Mouse (Mus musculus) intestine, embryonic 15.5 days (tissue): Measurements from ENCODE around the gene Slc6a21. TPM values are rescaled to one million over a fixed set of nuclear protein-coding genes. Genes with fewer than 3 reads are reported as not detected.

Experiments used
- ATAC-seq: fragments of 200-750 bp; cut with Nextera tagmentation; 2 replicates; pipeline ENCODE4 v1.8.0; 2017; ENCODE audit warnings: moderate TSS enrichment, moderate library complexity
- H3K27ac ChIP-seq: fragments of 300-500 bp; sonication (generic); 2 replicates; pipeline ENCODE4 v1.5.1; 2015; ENCODE audit warnings: mild to moderate bottlenecking, inconsistent platforms
- H3K27me3 ChIP-seq: fragments of 300-500 bp; sonication (generic); replicated peaks from 2 replicates; pipeline ENCODE4 v1.6.1; 2015; ENCODE audit warnings: inconsistent platforms
- H3K36me3 ChIP-seq: fragments of 300-500 bp; sonication (generic); 2 replicates; pipeline ENCODE4 v1.6.1; 2015; ENCODE audit warnings: inconsistent platforms
- H3K4me1 ChIP-seq: fragments of 300-500 bp; sonication (generic); replicated peaks from 2 replicates; pipeline ENCODE4 v1.6.1; 2015; ENCODE audit warnings: inconsistent platforms
- H3K4me2 ChIP-seq: fragments of 300-500 bp; sonication (generic); replicated peaks from 2 replicates; pipeline ENCODE4 v1.6.1; 2015; ENCODE audit warnings: mild to moderate bottlenecking, inconsistent platforms
- H3K4me3 ChIP-seq: fragments of 300-500 bp; sonication (generic); replicated peaks from 2 replicates; pipeline ENCODE4 v1.5.1; 2015; ENCODE audit warnings: inconsistent platforms
- H3K9ac ChIP-seq: fragments of 300-500 bp; sonication (generic); 2 replicates; pipeline ENCODE4 v1.6.1; 2015; ENCODE audit warnings: inconsistent platforms
- H3K9me3 ChIP-seq: fragments of 300-500 bp; sonication (generic); 2 replicates; pipeline ENCODE4 v1.6.1; 2016; ENCODE audit warnings: inconsistent platforms
- WGBS: fragments of 180-500 bp; shearing (Covaris S2); methylation state at CpG from one replicate; pipeline ENCODE4 v1.1.7; 2015; 5-methylcytosine and 5-hydroxymethylcytosine counted together
- polyA plus RNA-seq: library from polyadenylated mRNA; unstranded; fragments of >200 nt; fragmentation: Nextera tagmentation; extraction: Ambion mirVana; gene quantifications from 2 replicates; pipeline ENCODE4 v1.2.1, GENCODE M21; 2015

Gene Slc6a21
- polyA plus RNA-seq, 1 experiment from 2014 or later: not detected

GRCm38 (mm10) chr7:45331502-45331901, 54.2 kb downstream of the Slc6a21 start:
- no peak overlapping the region for H3K4me2 ChIP-seq
- peaks cover 6% of the 10 kb centered on the region for H3K36me3 ChIP-seq
- no peaks in the 10 kb centered on the region for H3K27me3 ChIP-seq
- no peak for ATAC-seq
- no peak overlapping the region for H3K27ac ChIP-seq
- peaks cover 31% of the 10 kb centered on the region for H3K4me1 ChIP-seq
- H3K4me3 ChIP-seq: no peak overlapping the region
- H3K9ac ChIP-seq: no peak overlapping the region
- H3K9me3 ChIP-seq: no peaks in the 10 kb centered on the region
- 84% methylated on average over 6 of the region's 6 CpGs for WGBS

- Histone ChIP-seq H3K4me3 (peak overlapping the region; percentile 78), H3K27ac (peak overlapping the region; percentile 90), H3K9ac (peak overlapping the region; percentile 87), H3K27me3 (no peaks in the 10 kb centered on the region), H3K4me2 (peak overlapping the region; percentile 94), H3K4me1 (peaks cover 38% of the 10 kb centered on the region), H3K36me3 (no peaks in the 10 kb centered on the region; the same call in 1 of the 2 replicates), H3K9me3 (no peaks in the 10 kb centered on the region)
- under 1% methylated on average over 22 of the region's 22 CpGs for WGBS
- peak; percentile 68 for ATAC-seq
These were observed 55.5 kb downstream of the Slc6a21 start for GRCm38 (mm10) chr7:45332685-45333425.

DNA sequence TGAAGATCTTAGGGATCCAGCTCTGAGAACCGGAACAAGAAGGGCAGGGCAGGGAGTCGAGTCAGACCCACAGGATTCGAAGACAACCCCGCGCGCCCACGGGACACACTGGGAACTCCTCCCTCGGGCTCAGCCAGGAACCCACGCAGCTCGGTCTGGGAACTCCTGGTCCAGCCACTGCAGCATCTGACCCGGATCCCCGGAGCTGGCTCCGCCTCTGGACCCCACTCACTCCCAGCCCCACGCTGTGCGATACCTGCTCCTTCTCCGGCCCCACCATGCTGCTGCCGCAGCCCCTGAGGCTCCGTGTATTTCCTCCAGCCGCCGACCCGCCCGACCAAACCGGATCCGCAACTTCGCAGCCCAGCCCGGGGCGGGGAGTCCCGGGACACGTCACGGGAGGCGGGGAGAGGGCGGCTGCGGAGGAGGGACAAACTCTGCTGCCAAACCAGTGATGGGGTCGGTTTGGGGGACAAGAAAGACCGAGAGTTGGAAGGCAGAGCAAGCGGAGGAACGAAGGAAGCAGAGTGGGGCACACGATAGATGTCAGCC, 56.2 kb downstream of the Slc6a21 start, which contains the start of gene Trpm4:
Gene Trpm4, minus strand, starts transcription at position 350 of the 552 bp plus-strand sequence.
- Histone ChIP-seq H3K27ac (peak within 1 kb of the TSS; percentile 90), H3K4me1 (peaks cover 44% of the 10 kb centered on the region), H3K4me2 (peak within 1 kb of the TSS; percentile 94), H3K9ac (peak within 1 kb of the TSS; percentile 87), H3K9me3 (no peaks in the 10 kb centered on the region), H3K27me3 (no peaks in the 10 kb centered on the region), H3K4me3 (peak within 1 kb of the TSS; percentile 78), H3K36me3 (no peaks in the 10 kb centered on the region; the same call in 1 of the 2 replicates)
- WGBS: under 1% methylated on average over 38 of the region's 38 CpGs
- peak; percentile 76 for ATAC-seq

DNA sequence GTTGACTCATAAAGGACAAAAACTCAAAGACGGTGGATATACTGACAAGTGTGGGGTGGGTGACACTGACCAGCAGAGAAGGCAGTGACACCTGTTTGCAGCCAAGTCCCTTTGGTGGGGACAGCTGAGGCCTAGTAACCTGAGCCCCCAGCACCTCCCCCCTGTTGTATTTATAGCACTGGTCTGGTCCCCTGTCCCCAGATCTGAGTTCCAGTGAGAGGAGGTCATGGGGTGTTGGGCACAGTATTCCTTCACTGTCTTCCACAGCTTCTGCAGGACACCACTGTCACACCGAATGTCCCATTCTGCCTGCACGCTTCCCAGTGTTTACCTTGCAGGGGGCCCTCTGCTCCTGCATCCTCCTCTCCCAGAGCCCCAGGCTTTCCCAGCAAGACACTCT, 57.3 kb downstream of the Slc6a21 start:
- Histone ChIP-seq H3K4me2 (peak overlapping the region; percentile 94), H3K27me3 (no peaks in the 10 kb centered on the region), H3K4me1 (peaks cover 52% of the 10 kb centered on the region)

DNA sequence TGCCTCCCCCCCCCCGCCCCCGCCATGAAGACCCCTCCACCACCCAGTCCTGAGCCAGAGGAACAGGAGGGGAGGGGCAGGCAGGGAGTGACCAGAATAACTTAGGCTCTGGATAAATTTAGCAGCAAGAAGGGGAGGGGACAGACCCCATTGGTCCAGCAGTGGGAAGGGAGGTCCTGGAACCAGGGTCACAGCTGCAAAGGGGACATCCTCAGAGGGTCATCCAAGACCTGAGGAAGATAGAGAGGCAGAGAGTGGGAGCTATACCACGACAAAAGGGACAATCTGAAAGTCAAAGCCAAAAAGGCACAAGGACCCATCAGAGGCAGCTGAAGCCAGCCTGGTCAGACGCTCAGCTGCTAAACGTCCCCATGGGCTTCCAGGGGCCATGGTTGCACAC, 57.7 kb downstream of the Slc6a21 start, which contains the start of gene Hrc:
Gene Hrc, plus strand, starts transcription at position 235 of the 400 bp plus-strand sequence.
- 31% methylated on average over 5 of the region's 5 CpGs for WGBS
- H3K4me3 ChIP-seq: no peak within 1 kb of the TSS; the same call in 1 of the 2 replicates
- no peak within 1 kb of the TSS for H3K9ac ChIP-seq
- no peak for ATAC-seq
- H3K9me3 ChIP-seq: no peaks in the 10 kb centered on the region
- H3K27ac ChIP-seq: 0 out of 2 replicates have a peak within 1 kb of the TSS, but pooled peaks have one; percentile 90
- peaks cover 55% of the 10 kb centered on the region for H3K4me1 ChIP-seq
- H3K27me3 ChIP-seq: no peaks in the 10 kb centered on the region
- H3K36me3 ChIP-seq: no peaks in the 10 kb centered on the region; the same call in 1 of the 2 replicates
- H3K4me2 ChIP-seq: peak within 1 kb of the TSS; percentile 94

More for the DNA sequence above, 57.3 kb downstream of the Slc6a21 start:
- WGBS: 26% methylated on average over 3 of the region's 3 CpGs
- ATAC-seq: no peak
- Histone ChIP-seq H3K27ac (0 out of 2 replicates have a peak overlapping the region, but pooled peaks have one; percentile 90), H3K36me3 (no peaks in the 10 kb centered on the region; the same call in 1 of the 2 replicates), H3K9me3 (no peaks in the 10 kb centered on the region), H3K4me3 (no peak overlapping the region), H3K9ac (no peak overlapping the region)

DNA sequence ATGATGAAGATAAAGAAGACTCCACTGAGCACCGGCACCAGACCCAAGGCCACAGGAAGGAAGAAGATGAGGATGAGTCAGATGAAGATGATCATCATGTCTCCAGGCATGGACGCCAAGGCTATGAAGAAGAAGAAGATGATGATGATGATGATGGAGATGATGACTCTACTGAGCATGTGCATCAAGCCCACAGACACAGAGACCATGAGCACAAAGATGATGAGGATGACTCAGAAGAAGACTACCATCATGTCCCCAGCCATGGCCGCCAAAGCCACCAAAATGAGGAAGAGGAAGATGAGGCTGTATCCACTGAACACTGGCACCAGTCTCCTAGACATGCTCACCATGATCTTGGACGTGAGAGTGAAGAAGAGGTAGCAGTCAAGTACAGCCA, 59.0 kb downstream of the Slc6a21 start:
- Histone ChIP-seq H3K4me3 (no peak overlapping the region), H3K27me3 (no peaks in the 10 kb centered on the region), H3K27ac (no peak overlapping the region), H3K9ac (no peak overlapping the region), H3K4me2 (no peak overlapping the region), H3K36me3 (no peaks in the 10 kb centered on the region; the same call in 1 of the 2 replicates), H3K9me3 (no peaks in the 10 kb centered on the region), H3K4me1 (peaks cover 67% of the 10 kb centered on the region)
- whole genome bisulfite sequencing: 85% methylated on average over 4 of the region's 4 CpGs
- no peak for ATAC-seq

GRCm38 (mm10) chr7:45337469-45337868, 60.2 kb downstream of the Slc6a21 start:
- WGBS: 19% methylated on average over 4 of the region's 4 CpGs
- Histone ChIP-seq H3K4me1 (peaks cover 58% of the 10 kb centered on the region), H3K27ac (0 out of 2 replicates have a peak overlapping the region, but pooled peaks have one; percentile 25), H3K27me3 (no peaks in the 10 kb centered on the region), H3K4me2 (peak overlapping the region; percentile 92), H3K9me3 (no peaks in the 10 kb centered on the region), H3K4me3 (no peak overlapping the region), H3K9ac (no peak overlapping the region), H3K36me3 (no peaks in the 10 kb centered on the region)
- ATAC-seq: no peak

DNA sequence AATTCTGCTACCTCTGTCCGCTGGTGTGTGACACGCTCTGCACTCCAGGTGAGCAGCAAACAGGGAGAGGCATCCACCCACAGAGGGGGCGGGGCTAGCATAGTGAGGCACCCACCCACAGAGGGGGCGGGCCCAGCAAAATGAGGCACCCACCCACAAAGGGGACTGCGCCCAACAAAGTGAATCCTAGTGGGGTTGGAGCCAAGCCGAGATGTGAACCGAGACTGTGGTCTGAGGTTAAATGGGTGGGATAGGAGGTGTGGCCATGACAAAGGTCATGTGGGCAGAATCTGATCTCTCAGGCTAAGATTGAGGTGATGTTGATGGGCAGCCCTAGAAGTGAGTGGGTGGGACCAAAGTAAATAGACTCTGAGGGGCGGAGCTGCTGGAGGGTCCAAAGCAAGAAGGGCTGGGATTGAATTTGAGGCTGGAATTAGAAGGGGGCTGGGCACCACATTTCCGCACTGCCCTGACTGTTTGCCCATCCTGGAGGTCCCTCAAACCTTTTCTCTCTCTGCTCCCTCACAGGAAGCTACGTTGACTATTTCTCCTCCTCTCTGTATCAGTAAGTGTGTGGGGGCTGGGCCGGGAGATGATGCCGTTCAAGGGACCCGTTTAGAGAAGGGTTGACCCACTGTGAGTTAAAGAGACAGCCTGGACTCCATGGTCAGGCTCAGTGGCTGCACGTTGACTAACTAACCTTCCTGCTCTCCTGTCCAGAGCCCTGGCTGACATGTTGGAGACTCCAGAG, 61.0 kb downstream of the Slc6a21 start:
- Histone ChIP-seq H3K27me3 (0 out of 2 replicates have a peak, but pooled peaks cover under 1% of the 10 kb centered on the region), H3K36me3 (no peaks in the 10 kb centered on the region), H3K4me3 (peak overlapping the region; percentile 56), H3K4me2 (peak overlapping the region; percentile 92), H3K4me1 (peaks cover 50% of the 10 kb centered on the region), H3K27ac (peak overlapping the region; percentile 71), H3K9me3 (no peaks in the 10 kb centered on the region), H3K9ac (0 out of 2 replicates have a peak overlapping the region, but pooled peaks have one; percentile 60)
- 4% methylated on average over 14 of the region's 14 CpGs for WGBS
- ATAC-seq: peak; percentile 37

Other genes with a start within 250 kb of the Slc6a21 start
- gene Prr12, start 224.6 kb upstream of the Slc6a21 start, polyA plus RNA-seq: 7.1 and 8.7 TPM in 2 replicates
- gene Nosip, start 215.1 kb upstream of the Slc6a21 start, polyA plus RNA-seq: 49.5 and 50.5 TPM in 2 replicates
- 29.2 and 29.5 TPM in 2 replicates for gene Prrg2, start 214.8 kb upstream of the Slc6a21 start, polyA plus RNA-seq
- 265 and 267 TPM in 2 replicates for gene Rcn3, start 185.3 kb upstream of the Slc6a21 start, polyA plus RNA-seq
- gene Fcgrt, start 173.7 kb upstream of the Slc6a21 start, polyA plus RNA-seq: 153 and 168 TPM in 2 replicates
- 1,711 TPM in 2 replicates for gene Rps11, start 153.1 kb upstream of the Slc6a21 start, polyA plus RNA-seq
- gene Rpl13a, start 148.8 kb upstream of the Slc6a21 start, polyA plus RNA-seq: 1,301 and 1,445 TPM in 2 replicates
- 0.24 and 0.28 TPM in 2 replicates for gene Gm45713, start 141.3 kb upstream of the Slc6a21 start, polyA plus RNA-seq
- 1.8 and 2.0 TPM in 2 replicates for gene Flt3l, start 141.1 kb upstream of the Slc6a21 start, polyA plus RNA-seq
- gene Pih1d1, start 123.2 kb upstream of the Slc6a21 start, polyA plus RNA-seq: 94.1 and 98.9 TPM in 2 replicates
- 79.0 and 87.3 TPM in 2 replicates for gene Aldh16a1, start 122.9 kb upstream of the Slc6a21 start, polyA plus RNA-seq
- 0.13 and 0.15 TPM in 2 replicates for gene Slc17a7, start 113.6 kb upstream of the Slc6a21 start, polyA plus RNA-seq
- gene Gfy, start 97.9 kb upstream of the Slc6a21 start, polyA plus RNA-seq: not detected in 2 replicates
- gene Pth2, start 96.5 kb upstream of the Slc6a21 start, polyA plus RNA-seq: not detected in 2 replicates
- gene Ccdc155, start 72.6 kb upstream of the Slc6a21 start, polyA plus RNA-seq: 0.61 and 0.69 TPM in 2 replicates
- 1.0 and 1.1 TPM in 2 replicates for gene Dkkl1, start 65.4 kb upstream of the Slc6a21 start, polyA plus RNA-seq
- gene Tead2, start 61.8 kb upstream of the Slc6a21 start, polyA plus RNA-seq: 93.2 and 97.0 TPM in 2 replicates
- 3.5 and 3.6 TPM in 2 replicates for gene Cd37, start 38.4 kb upstream of the Slc6a21 start, polyA plus RNA-seq
- gene Slc6a16, start 36.4 kb upstream of the Slc6a21 start, polyA plus RNA-seq: not detected in 2 replicates
- gene Trpm4, start 56.3 kb downstream of the Slc6a21 start, polyA plus RNA-seq: 20.4 and 29.1 TPM in 2 replicates
- gene Hrc, start 57.8 kb downstream of the Slc6a21 start, polyA plus RNA-seq: 0.97 and 1.2 TPM in 2 replicates
- 5.6 and 6.9 TPM in 2 replicates for gene Ppfia3, start 89.5 kb downstream of the Slc6a21 start, polyA plus RNA-seq
- 1.9 and 2.4 TPM in 2 replicates for gene Lin7b, start 93.1 kb downstream of the Slc6a21 start, polyA plus RNA-seq
- 195 and 200 TPM in 2 replicates for gene Snrnp70, start 118.2 kb downstream of the Slc6a21 start, polyA plus RNA-seq
- 0.13 and 0.19 TPM in 2 replicates for gene Kcna7, start 128.1 kb downstream of the Slc6a21 start, polyA plus RNA-seq
- 1.7 and 2.1 TPM in 2 replicates for gene Ntf5, start 136.2 kb downstream of the Slc6a21 start, polyA plus RNA-seq
- gene Lhb, start 143.3 kb downstream of the Slc6a21 start, polyA plus RNA-seq: 0.27 and 0.52 TPM in 2 replicates
- gene Gys1, start 157.3 kb downstream of the Slc6a21 start, polyA plus RNA-seq: 39.6 and 42.4 TPM in 2 replicates
- 147 and 150 TPM in 2 replicates for gene Ruvbl2, start 160.6 kb downstream of the Slc6a21 start, polyA plus RNA-seq
- 5,581 and 6,050 TPM in 2 replicates for gene Ftl1, start 182.4 kb downstream of the Slc6a21 start, polyA plus RNA-seq
- 181 and 185 TPM in 2 replicates for gene Bax, start 189.4 kb downstream of the Slc6a21 start, polyA plus RNA-seq
- 1.8 and 1.9 TPM in 2 replicates for gene Tulp2, start 204.4 kb downstream of the Slc6a21 start, polyA plus RNA-seq
- not detected in 2 replicates for gene Gm45808, start 209.3 kb downstream of the Slc6a21 start, polyA plus RNA-seq
- 2.6 and 2.7 TPM in 2 replicates for gene Dhdh, start 211.3 kb downstream of the Slc6a21 start, polyA plus RNA-seq
- gene Nucb1, start 232.9 kb downstream of the Slc6a21 start, polyA plus RNA-seq: 209 and 229 TPM in 2 replicates
- 16.5 and 17.0 TPM in 2 replicates for gene Ppp1r15a, start 248.8 kb downstream of the Slc6a21 start, polyA plus RNA-seq
- 0.83 and 1.5 TPM in 2 replicates for gene Plekha4, start 248.8 kb downstream of the Slc6a21 start, polyA plus RNA-seq